Mouse (Mus musculus) ES-Bruce4 (cell line): ENCODE measurements around the gene Snap29. TPM values are rescaled to one million over a fixed set of nuclear protein-coding genes. Genes with fewer than 3 reads are reported as not detected.

Experiments
- H3K27ac ChIP-seq: 2 replicates; pipeline ENCODE4 v1.5.1; 2012; ENCODE audit warnings: low read length, inconsistent platforms; ENCODE audit not compliant: insufficient read depth
- H3K27me3 ChIP-seq: 2 replicates; pipeline ENCODE4 v1.6.1; 2012; ENCODE audit warnings: mild to moderate bottlenecking, low read length, inconsistent platforms; ENCODE audit not compliant: control insufficient read depth, poor library complexity, insufficient read depth, severe bottlenecking
- H3K36me3 ChIP-seq: 2 replicates; pipeline ENCODE4 v1.6.1; 2012; ENCODE audit warnings: inconsistent platforms, mild to moderate bottlenecking, low read length, moderate library complexity; ENCODE audit not compliant: control insufficient read depth, poor library complexity, insufficient read depth, severe bottlenecking
- H3K4me1 ChIP-seq: one replicate; pipeline ENCODE4 v1.8.1; 2011; ENCODE audit warnings: low read length; ENCODE audit not compliant: control insufficient read depth, insufficient read depth
- H3K4me3 ChIP-seq: 2 replicates; pipeline ENCODE4 v1.5.1; 2011; ENCODE audit warnings: low read depth, mild to moderate bottlenecking, low read length
- H3K9ac ChIP-seq: 2 replicates; pipeline ENCODE4 v1.6.1; 2012; ENCODE audit warnings: low read depth, mild to moderate bottlenecking, inconsistent platforms; ENCODE audit not compliant: poor library complexity, severe bottlenecking
- H3K9me3 ChIP-seq: replicated peaks from 2 replicates; pipeline ENCODE4 v1.6.1; 2012; ENCODE audit warnings: mild to moderate bottlenecking, low read length, inconsistent platforms; ENCODE audit not compliant: control insufficient read depth, poor library complexity, insufficient read depth, severe bottlenecking
- CTCF ChIP-seq: IDR thresholded peaks from one replicate; pipeline ENCODE4 v1.8.1; 2011; ENCODE audit warnings: low read depth, low read length
- EP300 ChIP-seq: IDR thresholded peaks from 2 replicates; pipeline ENCODE4 v1.6.1; 2011; ENCODE audit warnings: low read depth, low read length; ENCODE audit not compliant: insufficient read depth
- POLR2A ChIP-seq: IDR thresholded peaks from one replicate; pipeline ENCODE4 v1.8.1; 2011; ENCODE audit warnings: low read length; ENCODE audit not compliant: insufficient read depth
- polyA plus RNA-seq: library from polyadenylated mRNA; stranded (reverse); fragments of >200 nt; gene quantifications from 2 replicates; pipeline ENCODE4 v1.2.4, GENCODE M21; 2011; ENCODE audit warnings: low read depth; ENCODE audit not compliant: missing spikeins, insufficient read depth, insufficient read length

Snap29 gene
- polyA plus RNA-seq, 1 experiment, result 18.9 TPM

GRCm38 (mm10) chr16:17402855-17403254 lies 2.9 kb upstream of the Snap29 start:
- TF ChIP-seq CTCF (peak; percentile 8), EP300 (no peak)
- no peaks in the 10 kb centered on the region for H3K4me1 ChIP-seq
- H3K9me3 ChIP-seq, result no peaks in the 10 kb centered on the region
- no peak overlapping the region for H3K4me3 ChIP-seq
- H3K27me3 ChIP-seq, result no peaks in the 10 kb centered on the region
- H3K27ac ChIP-seq, result no peak overlapping the region
- H3K9ac ChIP-seq, result no peak overlapping the region
- no peaks in the 10 kb centered on the region for H3K36me3 ChIP-seq

- TF ChIP-seq EP300 (no peak), POLR2A (no peak), CTCF (no peak)
- H3K27ac ChIP-seq, result no peak overlapping the region
These were observed 502 bp upstream of the Snap29 start for GRCm38 (mm10) chr16:17405271-17405696.

GRCm38 (mm10) chr16:17406512-17407231 lies 886 bp downstream of the Snap29 start:
- no peaks in the 10 kb centered on the region for H3K27me3 ChIP-seq

More at GRCm38 (mm10) chr16:17405271-17405696, 502 bp upstream of the Snap29 start:
- peak overlapping the region; percentile 66 for H3K9ac ChIP-seq
- no peaks in the 10 kb centered on the region for H3K27me3 ChIP-seq
- H3K4me1 ChIP-seq, result peaks cover 5% of the 10 kb centered on the region
- no peaks in the 10 kb centered on the region for H3K36me3 ChIP-seq
- H3K4me3 ChIP-seq, result peak overlapping the region; percentile 70
- H3K9me3 ChIP-seq, result no peaks in the 10 kb centered on the region

GRCm38 (mm10) chr16:17409046-17409445 lies 3.3 kb downstream of the Snap29 start:
- Histone ChIP-seq H3K9me3 (no peaks in the 10 kb centered on the region), H3K27me3 (no peaks in the 10 kb centered on the region), H3K27ac (no peak overlapping the region), H3K4me3 (no peak overlapping the region), H3K9ac (no peak overlapping the region), H3K36me3 (no peaks in the 10 kb centered on the region), H3K4me1 (peaks cover 5% of the 10 kb centered on the region)
- TF ChIP-seq POLR2A, result no peak
- no peak for TF ChIP-seq EP300
- TF ChIP-seq CTCF, result no peak

More at GRCm38 (mm10) chr16:17406512-17407231, 886 bp downstream of the Snap29 start:
- no peak overlapping the region for H3K27ac ChIP-seq
- H3K4me3 ChIP-seq, result no peak overlapping the region; the same call in 1 of the 2 replicates
- H3K36me3 ChIP-seq, result no peaks in the 10 kb centered on the region
- peaks cover 5% of the 10 kb centered on the region for H3K4me1 ChIP-seq
- TF ChIP-seq POLR2A (no peak), EP300 (no peak)
- H3K9me3 ChIP-seq, result no peaks in the 10 kb centered on the region
- peak overlapping the region; percentile 66 for H3K9ac ChIP-seq

GRCm38 (mm10) chr16:17410209-17410608 lies 4.4 kb downstream of the Snap29 start:
- TF ChIP-seq CTCF (no peak), EP300 (no peak), POLR2A (no peak)
- Histone ChIP-seq H3K4me1 (peaks cover 5% of the 10 kb centered on the region), H3K9me3 (no peaks in the 10 kb centered on the region), H3K4me3 (no peak overlapping the region), H3K27ac (no peak overlapping the region), H3K36me3 (no peaks in the 10 kb centered on the region), H3K9ac (no peak overlapping the region), H3K27me3 (no peaks in the 10 kb centered on the region)

GRCm38 (mm10) chr16:17423021-17423420 lies 17.2 kb downstream of the Snap29 start:
- H3K4me1 ChIP-seq, result no peaks in the 10 kb centered on the region
- H3K27me3 ChIP-seq, result no peaks in the 10 kb centered on the region
- TF ChIP-seq POLR2A (no peak), CTCF (no peak), EP300 (no peak)
- H3K36me3 ChIP-seq, result no peaks in the 10 kb centered on the region
- no peak overlapping the region for H3K4me3 ChIP-seq
- no peak overlapping the region for H3K27ac ChIP-seq
- H3K9ac ChIP-seq, result no peak overlapping the region
- H3K9me3 ChIP-seq, result no peaks in the 10 kb centered on the region
